Mouse (Mus musculus): ENCODE measurements around the gene Zfp219. TPM values are rescaled to one million over a fixed set of nuclear protein-coding genes. Genes with fewer than 3 reads are reported as not detected.
"Not testable (repeated sequence)": the region's sequence is repeated elsewhere in the genome, so short reads cannot be mapped to it uniquely, and the experiment has no call there.

The Zfp219 gene
- polyA plus RNA-seq (2015; fragmentation: Nextera tagmentation; extraction: Ambion mirVana), result 23.1 and 24.4 TPM in 2 replicates

- Histone ChIP-seq H3K4me1 (ENCODE audit: control insufficient read depth, insufficient read depth, low read length) (peaks cover 39% of the 10 kb centered on the region), H3K9ac (ENCODE audit: low read length) (peak within 1 kb of the TSS; percentile 94), H3K36me3 (ENCODE audit: control insufficient read depth, insufficient read depth, low read length) (no peaks in the 10 kb centered on the region), H3K4me2 (ENCODE audit: low read depth, low read length) (peak within 1 kb of the TSS; percentile 77), H3K27ac (ENCODE audit: low read length) (peak within 1 kb of the TSS; percentile 100), H3K4me3 (replicated peaks; ENCODE audit: low read length) (peak within 1 kb of the TSS; percentile 70), H3K27me3 (ENCODE audit: control insufficient read depth, insufficient read depth, low read length) (no peaks in the 10 kb centered on the region), H3K9me3 (replicated peaks; ENCODE audit: control insufficient read depth, low read length) (no peaks in the 10 kb centered on the region)
- ATAC-seq (ENCODE audit: insufficient read depth, low FRiP score), result peak; percentile 76
- WGBS, result 6% methylated on average over 15 of the region's 15 CpGs
Measured at GRCm38 (mm10) chr14:52020486-52021137, at the start of gene Zfp219. Zfp219 (minus strand) TSS chr14:52020733.

DNA sequence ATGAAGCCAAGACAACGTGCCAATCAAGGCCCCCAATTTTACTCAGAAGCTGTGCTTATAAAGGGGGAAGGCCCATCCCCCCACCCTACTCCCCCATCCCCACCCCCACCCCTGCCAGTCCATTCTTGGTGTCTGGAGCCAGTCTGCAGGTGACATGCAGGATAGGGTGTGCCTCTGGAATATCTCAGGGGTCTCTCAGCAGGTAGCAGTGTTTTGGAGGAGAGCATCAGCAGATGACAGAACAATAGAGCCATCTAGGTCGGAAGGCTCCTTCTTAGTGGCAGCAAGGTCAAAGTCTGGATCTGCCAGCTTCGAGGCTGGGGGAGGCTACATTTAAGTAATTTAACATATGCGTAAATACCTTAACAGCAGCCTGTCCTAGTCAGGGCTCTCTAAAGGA lies 45.6 kb upstream of the Zfp219 start:
- 56% methylated on average over 4 of the region's 4 CpGs for whole genome bisulfite sequencing
- Histone ChIP-seq H3K9ac (ENCODE audit: low read length) (no peak overlapping the region), H3K4me1 (ENCODE audit: control insufficient read depth, insufficient read depth, low read length) (no peaks in the 10 kb centered on the region), H3K4me3 (replicated peaks; ENCODE audit: low read length) (no peak overlapping the region), H3K36me3 (ENCODE audit: control insufficient read depth, insufficient read depth, low read length) (no peaks in the 10 kb centered on the region), H3K27ac (ENCODE audit: low read length) (no peak overlapping the region), H3K9me3 (replicated peaks; ENCODE audit: control insufficient read depth, low read length) (no peaks in the 10 kb centered on the region), H3K27me3 (ENCODE audit: control insufficient read depth, insufficient read depth, low read length) (no peaks in the 10 kb centered on the region), H3K4me2 (ENCODE audit: low read depth, low read length) (no peak overlapping the region)
- no peak for ATAC-seq (ENCODE audit: insufficient read depth, low FRiP score)

DNA sequence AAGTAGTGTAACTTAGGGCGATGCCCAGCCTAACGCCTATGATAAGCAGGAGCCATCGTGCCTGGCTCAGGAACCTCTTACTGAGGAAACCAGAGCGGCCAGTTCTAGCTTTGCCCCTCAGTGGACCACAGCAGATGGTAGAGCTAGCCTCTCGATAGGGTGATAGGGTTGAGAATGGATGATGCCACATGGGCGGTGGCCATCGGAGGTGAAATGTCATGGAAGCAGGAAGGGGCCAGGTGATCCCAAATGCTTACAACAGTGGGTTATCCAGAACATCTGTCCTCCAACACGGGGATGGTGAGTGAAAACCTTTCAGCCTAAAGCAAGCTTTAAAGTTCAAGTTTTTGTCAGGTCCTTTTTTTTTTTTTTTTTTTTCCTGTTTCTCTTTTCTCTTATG lies 41.3 kb upstream of the Zfp219 start:
- no peak for ATAC-seq (ENCODE audit: insufficient read depth, low FRiP score)
- 80% methylated on average over 8 of the region's 8 CpGs for WGBS
- Histone ChIP-seq H3K27me3 (ENCODE audit: control insufficient read depth, insufficient read depth, low read length) (no peaks in the 10 kb centered on the region), H3K4me2 (ENCODE audit: low read depth, low read length) (no peak overlapping the region), H3K4me1 (ENCODE audit: control insufficient read depth, insufficient read depth, low read length) (no peaks in the 10 kb centered on the region), H3K9ac (ENCODE audit: low read length) (no peak overlapping the region), H3K9me3 (replicated peaks; ENCODE audit: control insufficient read depth, low read length) (no peaks in the 10 kb centered on the region), H3K27ac (ENCODE audit: low read length) (no peak overlapping the region), H3K4me3 (replicated peaks; ENCODE audit: low read length) (no peak overlapping the region), H3K36me3 (ENCODE audit: control insufficient read depth, insufficient read depth, low read length) (no peaks in the 10 kb centered on the region)

GRCm38 (mm10) chr14:52060800-52061199 lies 40.3 kb upstream of the Zfp219 start:
- Histone ChIP-seq H3K4me1 (ENCODE audit: control insufficient read depth, insufficient read depth, low read length) (no peaks in the 10 kb centered on the region), H3K27ac (ENCODE audit: low read length) (no peak overlapping the region), H3K9me3 (replicated peaks; ENCODE audit: control insufficient read depth, low read length) (no peaks in the 10 kb centered on the region), H3K4me3 (replicated peaks; ENCODE audit: low read length) (no peak overlapping the region), H3K27me3 (ENCODE audit: control insufficient read depth, insufficient read depth, low read length) (no peaks in the 10 kb centered on the region), H3K9ac (ENCODE audit: low read length) (no peak overlapping the region), H3K36me3 (ENCODE audit: control insufficient read depth, insufficient read depth, low read length) (no peaks in the 10 kb centered on the region), H3K4me2 (ENCODE audit: low read depth, low read length) (no peak overlapping the region)
- WGBS, result 96% methylated on average over 1 of the region's 1 CpGs
- ATAC-seq (ENCODE audit: insufficient read depth, low FRiP score), result no peak

DNA sequence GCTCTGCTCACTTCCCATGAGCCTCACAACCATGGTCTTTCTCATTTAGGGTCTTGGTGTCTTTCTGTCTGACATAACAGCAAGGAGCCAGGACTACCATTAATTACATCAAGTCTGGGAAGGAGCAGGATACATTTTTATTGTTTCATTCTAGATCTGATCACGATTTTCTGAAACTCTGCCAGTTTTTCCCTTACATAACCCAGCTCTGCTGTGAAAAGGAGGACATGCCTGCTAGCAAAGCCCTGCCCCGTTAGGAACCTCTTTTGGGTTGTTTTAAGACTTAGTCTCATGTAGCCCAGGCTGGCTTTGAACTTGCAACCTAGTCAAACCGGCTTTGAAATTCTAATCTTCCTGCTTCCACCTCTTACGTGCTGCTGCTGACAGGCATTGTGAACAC lies 39.4 kb upstream of the Zfp219 start:
- Histone ChIP-seq H3K4me1 (ENCODE audit: control insufficient read depth, insufficient read depth, low read length) (no peaks in the 10 kb centered on the region), H3K27me3 (ENCODE audit: control insufficient read depth, insufficient read depth, low read length) (no peaks in the 10 kb centered on the region), H3K36me3 (ENCODE audit: control insufficient read depth, insufficient read depth, low read length) (no peaks in the 10 kb centered on the region), H3K9ac (ENCODE audit: low read length) (no peak overlapping the region), H3K4me2 (ENCODE audit: low read depth, low read length) (no peak overlapping the region), H3K27ac (ENCODE audit: low read length) (no peak overlapping the region), H3K4me3 (replicated peaks; ENCODE audit: low read length) (no peak overlapping the region), H3K9me3 (replicated peaks; ENCODE audit: control insufficient read depth, low read length) (no peaks in the 10 kb centered on the region)
- WGBS, result 61% methylated on average over 4 of the region's 4 CpGs
- no peak for ATAC-seq (ENCODE audit: insufficient read depth, low FRiP score)

DNA sequence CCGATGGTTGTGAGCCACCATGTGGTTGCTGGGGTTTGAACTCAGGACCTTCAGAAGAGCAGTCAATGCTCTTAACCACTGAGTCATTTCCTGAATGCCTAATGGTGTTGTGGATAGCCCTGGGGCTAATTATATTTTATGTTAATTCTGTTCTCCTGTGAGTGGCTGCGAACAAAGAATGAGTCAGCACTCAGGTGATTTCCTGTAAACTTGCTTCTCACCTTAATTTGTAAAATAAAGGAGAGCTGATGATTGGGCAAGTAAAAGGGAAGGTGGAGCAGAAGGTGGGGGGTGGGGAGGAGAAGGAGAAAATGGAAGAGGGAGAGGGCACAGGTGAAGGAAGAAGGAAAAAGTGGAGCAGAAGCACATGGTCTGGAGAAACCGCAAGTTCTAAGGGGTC lies 32.2 kb upstream of the Zfp219 start:
- WGBS, result 88% methylated on average over 3 of the region's 3 CpGs
- not testable (repeated sequence) for H3K27ac ChIP-seq (ENCODE audit: low read length); H3K36me3 ChIP-seq (ENCODE audit: control insufficient read depth, insufficient read depth, low read length); H3K9ac ChIP-seq (ENCODE audit: low read length); H3K4me2 ChIP-seq (ENCODE audit: low read depth, low read length); H3K9me3 ChIP-seq (replicated peaks; ENCODE audit: control insufficient read depth, low read length); H3K4me3 ChIP-seq (replicated peaks; ENCODE audit: low read length); H3K27me3 ChIP-seq (ENCODE audit: control insufficient read depth, insufficient read depth, low read length); H3K4me1 ChIP-seq (ENCODE audit: control insufficient read depth, insufficient read depth, low read length); ATAC-seq (ENCODE audit: insufficient read depth, low FRiP score)

DNA sequence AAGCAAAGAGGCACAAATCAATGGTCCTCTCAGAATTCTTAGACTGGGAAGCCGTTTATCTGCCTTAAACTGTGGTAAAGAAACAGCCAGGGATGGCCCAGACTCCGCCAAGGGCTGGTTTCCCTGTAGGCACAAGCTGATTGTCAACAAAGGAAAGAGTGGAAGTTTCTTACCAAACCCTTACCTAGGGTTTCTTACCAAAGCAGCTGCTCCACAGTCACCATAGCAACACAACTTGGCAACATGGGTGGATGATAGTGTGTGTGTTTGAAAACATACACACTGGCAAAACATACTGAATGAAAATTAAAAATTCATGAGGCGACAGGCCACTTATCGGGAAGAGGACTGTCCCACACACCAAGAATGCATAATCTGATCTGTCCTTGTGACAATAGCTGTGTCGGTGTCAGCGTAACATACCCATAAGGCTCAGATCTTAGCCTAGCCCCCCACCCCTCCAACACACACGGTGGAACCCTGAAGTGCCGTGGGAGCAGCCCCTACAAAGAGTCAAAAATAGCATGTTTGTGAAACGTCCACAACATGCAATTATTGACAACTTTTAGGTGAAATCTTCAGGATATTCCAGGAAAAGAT lies 25.5 kb upstream of the Zfp219 start:
- no peak for ATAC-seq (ENCODE audit: insufficient read depth, low FRiP score)
- Histone ChIP-seq H3K9ac (ENCODE audit: low read length) (no peak overlapping the region), H3K4me3 (replicated peaks; ENCODE audit: low read length) (no peak overlapping the region), H3K27me3 (ENCODE audit: control insufficient read depth, insufficient read depth, low read length) (no peaks in the 10 kb centered on the region), H3K36me3 (ENCODE audit: control insufficient read depth, insufficient read depth, low read length) (no peaks in the 10 kb centered on the region), H3K4me1 (ENCODE audit: control insufficient read depth, insufficient read depth, low read length) (0 out of 2 replicates have a peak, but pooled peaks cover 3% of the 10 kb centered on the region), H3K9me3 (replicated peaks; ENCODE audit: control insufficient read depth, low read length) (no peaks in the 10 kb centered on the region), H3K27ac (ENCODE audit: low read length) (no peak overlapping the region), H3K4me2 (ENCODE audit: low read depth, low read length) (no peak overlapping the region)
- WGBS, result 77% methylated on average over 9 of the region's 9 CpGs

DNA sequence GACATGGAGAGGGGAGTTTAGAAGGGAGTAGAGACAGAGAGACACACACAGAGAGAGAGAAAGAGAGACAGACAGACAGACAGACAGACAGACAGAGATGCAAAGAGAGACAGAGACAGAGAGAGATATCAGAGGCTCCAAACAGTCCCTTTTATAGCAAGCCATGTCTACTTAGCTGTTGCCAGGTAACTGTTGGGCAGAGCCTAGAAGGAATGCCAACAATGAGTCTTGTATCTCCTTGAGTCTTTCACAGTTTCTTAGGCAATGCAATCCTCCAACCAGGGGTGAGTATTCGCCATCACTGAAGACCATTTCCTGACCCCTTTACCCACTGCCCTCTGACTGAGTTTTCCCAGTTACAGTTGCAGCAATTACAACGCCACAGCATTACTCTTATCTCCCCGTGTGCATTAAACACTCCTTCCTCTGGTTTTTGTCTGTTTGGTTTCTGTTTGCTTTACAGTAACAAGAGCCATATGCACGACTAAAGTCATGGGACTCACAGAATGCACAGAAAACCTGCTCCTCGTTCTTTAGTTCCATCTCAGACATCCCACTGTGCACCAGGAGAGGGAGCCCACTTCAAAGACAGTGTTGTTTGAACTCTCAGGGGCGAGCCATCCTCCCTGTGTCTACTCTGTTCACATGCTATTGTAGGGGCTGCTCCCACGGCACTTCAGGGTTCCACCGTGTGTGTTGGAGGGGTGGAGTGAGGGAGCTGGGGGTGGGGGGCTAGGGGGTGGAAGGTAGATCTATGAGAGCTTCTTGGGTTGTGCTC lies 24.6 kb upstream of the Zfp219 start:
- peak; percentile 73 for ATAC-seq (ENCODE audit: insufficient read depth, low FRiP score)
- Histone ChIP-seq H3K4me2 (ENCODE audit: low read depth, low read length) (no peak overlapping the region), H3K9me3 (replicated peaks; ENCODE audit: control insufficient read depth, low read length) (no peaks in the 10 kb centered on the region), H3K27ac (ENCODE audit: low read length) (no peak overlapping the region), H3K27me3 (ENCODE audit: control insufficient read depth, insufficient read depth, low read length) (no peaks in the 10 kb centered on the region), H3K4me1 (ENCODE audit: control insufficient read depth, insufficient read depth, low read length) (0 out of 2 replicates have a peak, but pooled peaks cover 3% of the 10 kb centered on the region), H3K9ac (ENCODE audit: low read length) (peak overlapping the region; percentile 18; the same call in 1 of the 2 replicates), H3K36me3 (ENCODE audit: control insufficient read depth, insufficient read depth, low read length) (no peaks in the 10 kb centered on the region), H3K4me3 (replicated peaks; ENCODE audit: low read length) (no peak overlapping the region)
- WGBS, result 6% methylated on average over 8 of the region's 8 CpGs

- no peak overlapping the region for H3K27ac ChIP-seq (ENCODE audit: low read length)
- WGBS, result 61% methylated on average over 6 of the region's 6 CpGs
- H3K9ac ChIP-seq (ENCODE audit: low read length), result no peak overlapping the region
- H3K27me3 ChIP-seq (ENCODE audit: control insufficient read depth, insufficient read depth, low read length), result no peaks in the 10 kb centered on the region
- H3K4me2 ChIP-seq (ENCODE audit: low read depth, low read length), result no peak overlapping the region
- no peak overlapping the region for H3K4me3 ChIP-seq (replicated peaks; ENCODE audit: low read length)
- H3K9me3 ChIP-seq (replicated peaks; ENCODE audit: control insufficient read depth, low read length), result no peaks in the 10 kb centered on the region
- no peaks in the 10 kb centered on the region for H3K36me3 ChIP-seq (ENCODE audit: control insufficient read depth, insufficient read depth, low read length)
- ATAC-seq (ENCODE audit: insufficient read depth, low FRiP score), result no peak
- H3K4me1 ChIP-seq (ENCODE audit: control insufficient read depth, insufficient read depth, low read length), result 0 out of 2 replicates have a peak, but pooled peaks cover 3% of the 10 kb centered on the region
Measured at GRCm38 (mm10) chr14:52043446-52043845, 22.9 kb upstream of the Zfp219 start.

Data from stomach, embryonic 16.5 days (tissue).